ENCODE assay signal across 8 mouse cellular contexts in the genomic region with DNA sequence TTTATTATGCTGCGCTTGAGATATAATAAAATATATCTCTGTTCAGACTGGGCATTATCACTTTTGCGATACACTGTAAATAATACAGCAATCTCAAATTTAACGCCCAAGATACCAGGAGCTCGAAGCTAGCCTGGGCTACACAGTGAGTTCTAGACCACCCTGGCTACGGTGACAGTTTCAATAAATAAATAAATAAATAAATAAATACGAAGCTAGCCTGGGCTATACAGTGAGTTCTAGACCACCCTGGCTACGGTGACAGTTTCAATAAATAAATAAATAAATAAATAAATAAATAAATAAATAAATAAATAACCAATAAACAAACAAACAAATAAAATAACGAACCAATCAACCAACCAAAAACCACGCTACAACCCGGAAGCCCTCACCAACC. TPM values are rescaled to one million over a fixed set of nuclear protein-coding genes. Genes with fewer than 3 reads are reported as not detected.
DNase-seq lines count a peak whose midpoint lies in the region; ATAC-seq and TF ChIP-seq lines count a peak whose summit lies in the region.

No protein-coding gene starts in this region.

- H3K9ac ChIP-seq in heart, embryonic 15.5 days, result peak overlapping the region; percentile 87
- peak overlapping the region; percentile 96 for H3K9ac ChIP-seq in ES-E14 (ENCODE audit: insufficient read depth, low read depth, low read length, poor library complexity, severe bottlenecking)
- H3K9ac ChIP-seq in forebrain, postnatal 0 days, result peak overlapping the region; percentile 85
- H3K9ac ChIP-seq in liver, postnatal 0 days (replicated peaks), result peak overlapping the region; percentile 64

- no peak for TF ChIP-seq CTCF in forebrain, postnatal 0 days (IDR thresholded peaks at IDR 0.05; ENCODE audit: low read depth)
- no peak for TF ChIP-seq CTCF in liver, postnatal 0 days (IDR thresholded peaks at IDR 0.05; ENCODE audit: low read depth)

- in situ Hi-C loops in ES-E14 (cut with MboI; ENCODE audit: low sequenced_read_pairs in 2 of 2, unreplicated experiment in 2 of 2), result no loop called here

- no peaks in the 10 kb centered on the region for H3K9me3 ChIP-seq in heart, embryonic 15.5 days (replicated peaks)
- no peaks in the 10 kb centered on the region for H3K9me3 ChIP-seq in ES-E14 (ENCODE audit: control insufficient read depth, insufficient read depth, low read depth, low read length)
- no peaks in the 10 kb centered on the region for H3K9me3 ChIP-seq in forebrain, postnatal 0 days (ENCODE audit: low read length)
- no peaks in the 10 kb centered on the region for H3K9me3 ChIP-seq in liver, postnatal 0 days (ENCODE audit: low read length)

- DNase-seq in heart, adult 9 months (ENCODE audit: low spot score in 2 of 2), result no peak
- DNase-seq in ES-E14 (ENCODE audit: low read depth, low spot score), result no peak
- DNase-seq in forebrain, postnatal 0 days, result no peak
- no peak for DNase-seq in liver, postnatal 0 days
- DNase-seq in ovary, postnatal 14 days (ENCODE audit: low spot score), result no peak
- no peak for DNase-seq in right cerebral cortex, postnatal 36 days (ENCODE audit: low spot score in 2 of 2)
- no peak for DNase-seq in frontal cortex, postnatal 36 days (ENCODE audit: low spot score in 2 of 2)

- ATAC-seq in heart, embryonic 15.5 days (replicated peaks; ENCODE audit: insufficient number of reproducible peaks, insufficient read depth, low FRiP score, low read depth), result peak; percentile 21; the same call in 1 of the 2 replicates
- peak; percentile 23 for ATAC-seq in forebrain, postnatal 0 days
- ATAC-seq in liver, postnatal 0 days, result peak; percentile 11

- peak overlapping the region; percentile 64 for H3K27ac ChIP-seq in heart, embryonic 15.5 days
- no peak overlapping the region for H3K27ac ChIP-seq in ES-E14 (ENCODE audit: insufficient read depth, low read depth, low read length, poor library complexity, severe bottlenecking)
- H3K27ac ChIP-seq in forebrain, postnatal 0 days (ENCODE audit: low read depth, low read length), result peak overlapping the region; percentile 90
- H3K27ac ChIP-seq in liver, postnatal 0 days (ENCODE audit: low read depth), result peak overlapping the region; percentile 64

- WGBS in heart, embryonic 15.5 days, result 7% methylated on average over 10 of the region's 10 CpGs
- 8% methylated on average over 10 of the region's 10 CpGs for whole genome bisulfite sequencing in forebrain, postnatal 0 days
- 6% methylated on average over 10 of the region's 10 CpGs for WGBS in liver, postnatal 0 days (ENCODE audit: insufficient replicate concordance)

- peak overlapping the region; percentile 66 for H3K4me2 ChIP-seq in heart, embryonic 15.5 days
- peak overlapping the region; percentile 55 for H3K4me2 ChIP-seq in forebrain, postnatal 0 days (ENCODE audit: low read depth)
- peak overlapping the region; percentile 66 for H3K4me2 ChIP-seq in liver, postnatal 0 days (ENCODE audit: low read depth, low read length)

- no peak for TF ChIP-seq EP300 in liver, postnatal 0 days (IDR thresholded peaks at IDR 0.05; ENCODE audit: low read depth)

- peaks cover 18% of the 10 kb centered on the region for H3K36me3 ChIP-seq in heart, embryonic 15.5 days
- H3K36me3 ChIP-seq in ES-E14 (ENCODE audit: control insufficient read depth, insufficient read depth, low read length, poor library complexity, severe bottlenecking), result peaks cover 6% of the 10 kb centered on the region
- H3K36me3 ChIP-seq in forebrain, postnatal 0 days (ENCODE audit: insufficient read depth), result peaks cover 25% of the 10 kb centered on the region
- H3K36me3 ChIP-seq in liver, postnatal 0 days (replicated peaks; ENCODE audit: insufficient read depth, low read length), result peaks cover 22% of the 10 kb centered on the region

- H3K4me1 ChIP-seq in heart, embryonic 15.5 days (replicated peaks), result peaks cover 13% of the 10 kb centered on the region
- H3K4me1 ChIP-seq in ES-E14 (ENCODE audit: control insufficient read depth in 2 of 2, insufficient read depth in 2 of 2, low read length in 2 of 2, poor library complexity in 1 of 2), result peaks cover 0 to 2% of the 10 kb centered on the region in 2 experiments; a peak in 2 of 4 replicates
- H3K4me1 ChIP-seq in forebrain, postnatal 0 days (ENCODE audit: insufficient read depth), result no peaks in the 10 kb centered on the region
- H3K4me1 ChIP-seq in liver, postnatal 0 days (ENCODE audit: insufficient read depth), result peaks cover 5% of the 10 kb centered on the region

- H3K4me3 ChIP-seq in heart, embryonic 15.5 days, result peak overlapping the region; percentile 98
- H3K4me3 ChIP-seq in ES-E14 (ENCODE audit: insufficient read depth in 1 of 2, low read depth in 1 of 2, low read length in 2 of 2, poor library complexity in 1 of 2, severe bottlenecking in 1 of 2), result peak overlapping the region; percentile 87 to 90
- peak overlapping the region; percentile 80 for H3K4me3 ChIP-seq in forebrain, postnatal 0 days (ENCODE audit: low read depth, low read length)
- H3K4me3 ChIP-seq in liver, postnatal 0 days (ENCODE audit: low read depth, low read length), result peak overlapping the region; percentile 98

- no peaks in the 10 kb centered on the region for H3K27me3 ChIP-seq in heart, embryonic 15.5 days
- H3K27me3 ChIP-seq in forebrain, postnatal 0 days (ENCODE audit: insufficient read depth, low read length), result no peaks in the 10 kb centered on the region
- H3K27me3 ChIP-seq in liver, postnatal 0 days (ENCODE audit: insufficient read depth, low read length), result no peaks in the 10 kb centered on the region

TF ChIP-seq in ES-E14, 5 proteins besides CTCF, POLR2A, EP300 and RAD21:
- no peak for TF ChIP-seq ZC3H11A (IDR thresholded peaks at IDR 0.05; ENCODE audit: borderline replicate concordance, low read depth, low read length)

RNA-seq across cellular contexts. Expression of gene Mrpl32, which starts 0.5 kb away (rescaled TPM):
- 93.9 and 115 TPM in 2 replicates for polyA plus RNA-seq in heart, embryonic 15.5 days (2015; fragmentation: Nextera tagmentation; extraction: Ambion mirVana)
- total RNA-seq in ES-E14 (2012; rRNA removed), result 28.2 and 42.2 TPM in 2 replicates
- total RNA-seq in forebrain, postnatal 0 days (2014; rRNA removed), result 36.1 and 45.9 TPM in 2 replicates
- 114 and 124 TPM in 2 replicates for polyA plus RNA-seq in forebrain, postnatal 0 days (2015; fragmentation: Nextera tagmentation; extraction: Ambion mirVana)
- 69.4 and 70.7 TPM in 2 replicates for polyA plus RNA-seq in liver, postnatal 0 days (2015; fragmentation: Nextera tagmentation; extraction: Ambion mirVana)

RNA-seq across cellular contexts. Expression of gene Psma2, which starts 0.6 kb away (rescaled TPM):
- polyA plus RNA-seq in heart, embryonic 15.5 days (2015; fragmentation: Nextera tagmentation; extraction: Ambion mirVana), result 126 and 141 TPM in 2 replicates
- 94.3 and 136 TPM in 2 replicates for total RNA-seq in ES-E14 (2012; rRNA removed)
- total RNA-seq in forebrain, postnatal 0 days (2014; rRNA removed), result 88.8 and 103 TPM in 2 replicates
- 181 and 221 TPM in 2 replicates for polyA plus RNA-seq in forebrain, postnatal 0 days (2015; fragmentation: Nextera tagmentation; extraction: Ambion mirVana)
- 96.5 and 103 TPM in 2 replicates for polyA plus RNA-seq in liver, postnatal 0 days (2015; fragmentation: Nextera tagmentation; extraction: Ambion mirVana)

RNA-seq across cellular contexts. Expression of gene AW209491, which starts 17.5 kb away (rescaled TPM):
- polyA plus RNA-seq in heart, embryonic 15.5 days (2015; fragmentation: Nextera tagmentation; extraction: Ambion mirVana), result 16.4 and 19.1 TPM in 2 replicates
- total RNA-seq in ES-E14 (2012; rRNA removed), result 10.9 and 15.8 TPM in 2 replicates
- total RNA-seq in forebrain, postnatal 0 days (2014; rRNA removed), result 15.6 and 18.5 TPM in 2 replicates
- polyA plus RNA-seq in forebrain, postnatal 0 days (2015; fragmentation: Nextera tagmentation; extraction: Ambion mirVana), result 22.7 and 29.1 TPM in 2 replicates
- 11.3 and 12.5 TPM in 2 replicates for polyA plus RNA-seq in liver, postnatal 0 days (2015; fragmentation: Nextera tagmentation; extraction: Ambion mirVana)
